Mouse (Mus musculus) heart, postnatal 10 days (tissue): ENCODE results near the gene 5830411N06Rik. TPM values are rescaled to one million over a fixed set of nuclear protein-coding genes. Genes with fewer than 3 reads are reported as not detected.

Experiments used
- DNase-seq, 2 experiments: peaks; one replicate each; pipeline ENCODE4 v3.0.0; 2021
- intact Hi-C: fragments of 180-260 bp; cut with DNase I; formaldehyde crosslinking; loops from one replicate; pipeline ENCODE4 v1.15.1; 2025
- total RNA-seq, 2 experiments: library from RNA; stranded (reverse); gene quantifications; 2 replicates each; pipeline ENCODE4 v1.2.3; 2021

5830411N06Rik gene
- total RNA-seq, 2 experiments from 2014 or later: not detected

DNA sequence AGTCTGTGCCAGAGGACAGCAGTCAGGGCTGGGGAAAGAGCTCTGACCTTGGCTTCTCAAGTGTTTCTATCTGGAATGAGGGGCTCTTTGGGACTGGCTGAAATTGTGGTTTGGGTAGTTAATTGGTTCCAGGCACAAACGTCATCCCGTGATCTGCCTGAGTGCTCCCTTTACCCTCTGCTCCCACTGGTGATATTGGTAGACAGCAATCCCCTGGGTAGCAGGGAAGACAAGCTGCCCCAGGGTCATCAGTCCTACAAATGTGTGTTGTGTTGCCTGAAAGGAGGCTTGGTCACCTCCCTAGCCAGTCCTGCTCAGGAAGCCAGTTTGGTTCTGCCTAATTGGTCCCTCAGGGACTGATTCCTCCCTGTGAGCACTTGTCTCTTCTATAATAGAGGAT, 86.6 kb downstream of the 5830411N06Rik start, which contains the start of gene Olfr527:
Gene Olfr527, plus strand, starts transcription at position 301 of the 400 bp plus-strand sequence.
- intact Hi-C loops: no loop called here
- DNase-seq: no peak

Other genes with a start within 250 kb of the 5830411N06Rik start
- gene Zfp511, start 210.9 kb upstream of the 5830411N06Rik start, total RNA-seq: 10 to 100 TPM; 13.1 to 13.8 TPM
- 10 to 100 TPM; 36.5 to 37.1 TPM for gene Tubgcp2, start 210.6 kb upstream of the 5830411N06Rik start, total RNA-seq
- gene Msx3, start 198.2 kb upstream of the 5830411N06Rik start, total RNA-seq: not detected
- under 1 TPM in 1 of 2 experiments, not detected in 1; 0.25 TPM for gene Caly, start 164.7 kb upstream of the 5830411N06Rik start, total RNA-seq
- not detected for gene Prap1, start 153.9 kb upstream of the 5830411N06Rik start, total RNA-seq
- 10 to 100 TPM; 90.7 to 93.7 TPM for gene Fuom, start 144.8 kb upstream of the 5830411N06Rik start, total RNA-seq
- 1 to 10 TPM; 4.1 to 5.6 TPM for gene Paox, start 131.5 kb upstream of the 5830411N06Rik start, total RNA-seq
- 100 to 1,000 TPM; 240 to 272 TPM for gene Echs1, start 130.8 kb upstream of the 5830411N06Rik start, total RNA-seq
- gene Mtg1, start 109.7 kb upstream of the 5830411N06Rik start, total RNA-seq: 10 to 100 TPM; 22.9 to 25.3 TPM
- gene Sprn, start 92.4 kb upstream of the 5830411N06Rik start, total RNA-seq: under 1 TPM; 0.50 to 0.55 TPM
- not detected for gene Olfr522, start 82.5 kb upstream of the 5830411N06Rik start, total RNA-seq
- not detected for gene Olfr523, start 74.1 kb upstream of the 5830411N06Rik start, total RNA-seq
- gene Olfr524, start 41.3 kb upstream of the 5830411N06Rik start, total RNA-seq: not detected
- gene Cd163l1, start 29.0 kb upstream of the 5830411N06Rik start, total RNA-seq: not detected
- not detected for gene Olfr525, start 73.6 kb downstream of the 5830411N06Rik start, total RNA-seq
- gene Olfr527, start 86.7 kb downstream of the 5830411N06Rik start, total RNA-seq: not detected
- not detected for gene Olfr60, start 114.4 kb downstream of the 5830411N06Rik start, total RNA-seq
- gene Olfr530, start 129.0 kb downstream of the 5830411N06Rik start, total RNA-seq: not detected
- gene Olfr531, start 155.6 kb downstream of the 5830411N06Rik start, total RNA-seq: not detected
- not detected for gene Olfr532, start 174.4 kb downstream of the 5830411N06Rik start, total RNA-seq
- gene Olfr533, start 216.1 kb downstream of the 5830411N06Rik start, total RNA-seq: not detected
- gene Olfr535, start 236.9 kb downstream of the 5830411N06Rik start, total RNA-seq: not detected